Mouse (Mus musculus): ENCODE measurements around the gene Dap3. TPM values are rescaled to one million over a fixed set of nuclear protein-coding genes. Genes with fewer than 3 reads are reported as not detected.

Dap3 gene
- polyA plus RNA-seq (2014; fragmentation: Illumina TruSeq; extraction: RNeasy Lipid Tissue Mini Kit (QIAGEN cat#74804); ENCODE audit: low replicate concordance) = 62.5 TPM

GRCm38 (mm10) chr3:88950576-88951326, at the start of gene Dap3, which contains the start of gene Ash1l:
Gene Dap3, minus strand, starts transcription at chr3:88951181.
Gene Ash1l, plus strand, starts transcription at chr3:88950622.

DNA sequence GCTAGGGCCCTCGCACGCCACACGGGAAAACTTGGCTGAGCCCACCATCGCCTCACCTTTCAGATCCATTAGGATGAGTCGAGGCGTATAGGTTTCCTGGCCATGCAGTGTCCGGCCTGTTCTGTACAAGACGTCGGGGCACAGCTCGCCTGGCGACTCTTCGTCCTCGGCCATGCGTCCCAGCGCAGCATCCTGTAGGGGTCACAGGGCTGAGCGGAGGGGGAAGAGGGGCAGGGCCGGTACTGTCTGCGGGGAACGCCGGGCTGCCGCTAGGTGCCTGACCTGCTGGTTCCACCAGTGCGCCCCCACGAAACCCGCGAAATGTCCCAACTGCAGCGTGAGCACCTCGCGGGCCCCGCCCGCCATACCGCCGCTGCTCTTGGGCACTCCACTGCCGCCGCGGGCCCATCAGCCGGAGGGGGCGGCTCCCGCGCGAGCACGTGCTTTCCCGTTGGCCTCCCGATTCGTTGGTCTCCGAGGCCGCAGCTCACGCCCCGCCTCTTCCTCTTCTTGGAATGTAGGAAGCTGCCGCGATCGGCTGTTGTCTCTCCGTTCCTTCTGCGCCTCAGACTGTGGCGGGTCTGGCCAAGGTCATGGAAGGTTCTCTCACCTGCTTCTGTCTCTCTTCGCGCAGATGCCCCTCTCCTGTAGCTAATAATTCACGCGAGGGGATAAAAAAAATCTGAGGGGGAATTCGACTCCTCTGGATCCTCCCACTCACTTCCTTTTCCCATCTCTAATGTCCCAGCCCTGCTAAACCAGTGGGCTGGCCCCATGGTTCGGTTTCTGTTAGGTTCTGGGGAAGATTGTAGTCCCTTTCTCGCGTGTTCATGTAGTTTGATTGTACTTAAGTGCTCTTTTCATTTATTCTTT, 37.2 kb downstream of the Dap3 start, which contains the start of gene Msto1:
Msto1 (minus strand) TSS at position 489 of the 873 bp plus-strand sequence.

Other genes starting within 250 kb of the Dap3 start
- gene Rit1, start 234.3 kb downstream of the Dap3 start, polyA plus RNA-seq (2014; fragmentation: Illumina TruSeq; extraction: RNeasy Lipid Tissue Mini Kit (QIAGEN cat#74804); ENCODE audit: low replicate concordance) = 4.8 TPM
- 5.4 TPM for gene Syt11, start 176.0 kb downstream of the Dap3 start, polyA plus RNA-seq (2014; fragmentation: Illumina TruSeq; extraction: RNeasy Lipid Tissue Mini Kit (QIAGEN cat#74804); ENCODE audit: low replicate concordance)
- gene Gon4l, start 116.0 kb downstream of the Dap3 start, polyA plus RNA-seq (2014; fragmentation: Illumina TruSeq; extraction: RNeasy Lipid Tissue Mini Kit (QIAGEN cat#74804); ENCODE audit: low replicate concordance) = 4.2 TPM
- not detected for gene Msto1, start 37.2 kb downstream of the Dap3 start, polyA plus RNA-seq (2014; fragmentation: Illumina TruSeq; extraction: RNeasy Lipid Tissue Mini Kit (QIAGEN cat#74804); ENCODE audit: low replicate concordance)
- 23.5 TPM for gene Ash1l, start 559 bp downstream of the Dap3 start, polyA plus RNA-seq (2014; fragmentation: Illumina TruSeq; extraction: RNeasy Lipid Tissue Mini Kit (QIAGEN cat#74804); ENCODE audit: low replicate concordance)
- gene Rusc1, start 142.1 kb upstream of the Dap3 start, polyA plus RNA-seq (2014; fragmentation: Illumina TruSeq; extraction: RNeasy Lipid Tissue Mini Kit (QIAGEN cat#74804); ENCODE audit: low replicate concordance) = 11.3 TPM
- not detected for gene Gm43738, start 149.9 kb upstream of the Dap3 start, polyA plus RNA-seq (2014; fragmentation: Illumina TruSeq; extraction: RNeasy Lipid Tissue Mini Kit (QIAGEN cat#74804); ENCODE audit: low replicate concordance)
- 3.0 TPM for gene Fdps, start 150.8 kb upstream of the Dap3 start, polyA plus RNA-seq (2014; fragmentation: Illumina TruSeq; extraction: RNeasy Lipid Tissue Mini Kit (QIAGEN cat#74804); ENCODE audit: low replicate concordance)
- gene Pklr, start 185.0 kb upstream of the Dap3 start, polyA plus RNA-seq (2014; fragmentation: Illumina TruSeq; extraction: RNeasy Lipid Tissue Mini Kit (QIAGEN cat#74804); ENCODE audit: low replicate concordance) = 83.2 TPM
- gene Hcn3, start 209.0 kb upstream of the Dap3 start, polyA plus RNA-seq (2014; fragmentation: Illumina TruSeq; extraction: RNeasy Lipid Tissue Mini Kit (QIAGEN cat#74804); ENCODE audit: low replicate concordance) = not detected
- gene Clk2, start 213.6 kb upstream of the Dap3 start, polyA plus RNA-seq (2014; fragmentation: Illumina TruSeq; extraction: RNeasy Lipid Tissue Mini Kit (QIAGEN cat#74804); ENCODE audit: low replicate concordance) = 11.5 TPM
- 8.1 TPM for gene Scamp3, start 226.3 kb upstream of the Dap3 start, polyA plus RNA-seq (2014; fragmentation: Illumina TruSeq; extraction: RNeasy Lipid Tissue Mini Kit (QIAGEN cat#74804); ENCODE audit: low replicate concordance)
- not detected for gene Fam189b, start 232.0 kb upstream of the Dap3 start, polyA plus RNA-seq (2014; fragmentation: Illumina TruSeq; extraction: RNeasy Lipid Tissue Mini Kit (QIAGEN cat#74804); ENCODE audit: low replicate concordance)

Measured in small intestine, adult 10 weeks (tissue).